17 mouse cellular contexts compared by ENCODE assay signal in genomic region chr7:128245547-128245946, GRCm38 (mm10). TPM values are rescaled to one million over a fixed set of nuclear protein-coding genes. Genes with fewer than 3 reads are reported as not detected.
DNase-seq lines count a peak whose midpoint lies in the region; ATAC-seq and TF ChIP-seq lines count a peak whose summit lies in the region.
"Had no signal": no experiment of that assay in that cellular context is flagged by ENCODE, and none has a peak within 500 bp of the region (broad histone marks: within the 10 kb centered on the region; RNA-seq: fewer than 3 reads in every experiment).

No protein-coding gene starts in this region.

- WGBS in kidney, embryonic 15.5 days, result 92% methylated on average over 4 of the region's 4 CpGs
- WGBS in kidney, embryonic 14.5 days, result 95% methylated on average over 4 of the region's 4 CpGs
- WGBS in neural tube, embryonic 13.5 days, result 91% methylated on average over 4 of the region's 4 CpGs
- 82% methylated on average over 4 of the region's 4 CpGs for WGBS in forebrain, embryonic 16.5 days

- H3K4me3 ChIP-seq in gastrocnemius, adult 2 months, result no peak overlapping the region
- no peak overlapping the region for H3K4me3 ChIP-seq in kidney, embryonic 15.5 days (replicated peaks)
- H3K4me3 ChIP-seq in kidney, embryonic 14.5 days (ENCODE audit: low read length), result no peak overlapping the region
- H3K4me3 ChIP-seq in neural tube, embryonic 13.5 days, result no peak overlapping the region
- H3K4me3 ChIP-seq in forebrain, embryonic 16.5 days (replicated peaks; ENCODE audit: low read length), result no peak overlapping the region

- peak overlapping the region; percentile 89 for H3K27ac ChIP-seq in gastrocnemius, adult 2 months
- 0 out of 2 replicates have a peak overlapping the region, but pooled peaks have one; percentile 92 for H3K27ac ChIP-seq in kidney, embryonic 15.5 days
- H3K27ac ChIP-seq in kidney, embryonic 14.5 days (ENCODE audit: low read depth, low read length), result no peak overlapping the region; the same call in 1 of the 2 replicates
- no peak overlapping the region for H3K27ac ChIP-seq in neural tube, embryonic 13.5 days (replicated peaks)
- no peak overlapping the region for H3K27ac ChIP-seq in forebrain, embryonic 16.5 days (ENCODE audit: low read length)
- H3K27ac ChIP-seq: macrophage had no signal

- H3K4me2 ChIP-seq in kidney, embryonic 15.5 days, result no peak overlapping the region
- no peak overlapping the region for H3K4me2 ChIP-seq in kidney, embryonic 14.5 days (replicated peaks; ENCODE audit: low read depth, low read length)
- no peak overlapping the region for H3K4me2 ChIP-seq in neural tube, embryonic 13.5 days
- H3K4me2 ChIP-seq in forebrain, embryonic 16.5 days (ENCODE audit: low read length), result no peak overlapping the region

- peaks cover 19% of the 10 kb centered on the region for H3K4me1 ChIP-seq in kidney, embryonic 15.5 days
- peaks cover 10% of the 10 kb centered on the region; the same call in 1 of the 2 replicates for H3K4me1 ChIP-seq in kidney, embryonic 14.5 days (ENCODE audit: control insufficient read depth, insufficient read depth, low read length)
- H3K4me1 ChIP-seq in neural tube, embryonic 13.5 days (replicated peaks), result peaks cover 26% of the 10 kb centered on the region
- peaks cover 14% of the 10 kb centered on the region for H3K4me1 ChIP-seq in forebrain, embryonic 16.5 days (replicated peaks; ENCODE audit: control insufficient read depth, insufficient read depth, low read length)

- H3K9me3 ChIP-seq in kidney, embryonic 15.5 days (replicated peaks), result no peaks in the 10 kb centered on the region
- no peaks in the 10 kb centered on the region for H3K9me3 ChIP-seq in kidney, embryonic 14.5 days (ENCODE audit: control insufficient read depth, low read length)
- H3K9me3 ChIP-seq in neural tube, embryonic 13.5 days, result no peaks in the 10 kb centered on the region
- H3K9me3 ChIP-seq in forebrain, embryonic 16.5 days (ENCODE audit: control insufficient read depth, low read length), result no peaks in the 10 kb centered on the region

- no peak for TF ChIP-seq CTCF in gastrocnemius, adult 2 months (IDR thresholded peaks at IDR 0.05)

- 0 out of 2 replicates have a peak overlapping the region, but pooled peaks have one; percentile 69 for H3K9ac ChIP-seq in kidney, embryonic 15.5 days
- no peak overlapping the region for H3K9ac ChIP-seq in kidney, embryonic 14.5 days (ENCODE audit: low read depth, low read length)
- peak overlapping the region; percentile 41; the same call in 1 of the 2 replicates for H3K9ac ChIP-seq in neural tube, embryonic 13.5 days
- H3K9ac ChIP-seq in forebrain, embryonic 16.5 days (replicated peaks; ENCODE audit: low read depth, low read length), result no peak overlapping the region

- no peaks in the 10 kb centered on the region for H3K27me3 ChIP-seq in kidney, embryonic 15.5 days
- no peaks in the 10 kb centered on the region for H3K27me3 ChIP-seq in kidney, embryonic 14.5 days (ENCODE audit: control insufficient read depth, insufficient read depth, low read length)
- H3K27me3 ChIP-seq in neural tube, embryonic 13.5 days, result no peaks in the 10 kb centered on the region
- H3K27me3 ChIP-seq in forebrain, embryonic 16.5 days (replicated peaks; ENCODE audit: control insufficient read depth, insufficient read depth, low read length), result no peaks in the 10 kb centered on the region

- no peak for DNase-seq in gastrocnemius, adult 2 months
- no peak for DNase-seq in gastrocnemius, postnatal 25 days
- no peak for DNase-seq in neural tube, embryonic 10.5 days (ENCODE audit: extremely low spot score, low spot score)
- DNase-seq in adrenal gland, postnatal 25 days, result no peak
- DNase-seq: adrenal gland, adult 8-10 months; kidney, adult 18-20 months; layer of hippocampus, postnatal 36 days had no signal

- intact Hi-C loops in gastrocnemius, adult 2 months (cut with DNase I), result loop anchor here (5.0 to 10.0 kb wide), 3 partner anchors 52 to 462 kb away; partner anchors contain the start of gene BC017158

- peaks cover 54% of the 10 kb centered on the region for H3K36me3 ChIP-seq in kidney, embryonic 15.5 days
- peaks cover 46% of the 10 kb centered on the region for H3K36me3 ChIP-seq in kidney, embryonic 14.5 days (ENCODE audit: control insufficient read depth, insufficient read depth, low read length)
- H3K36me3 ChIP-seq in neural tube, embryonic 13.5 days, result peaks cover 41% of the 10 kb centered on the region
- H3K36me3 ChIP-seq in forebrain, embryonic 16.5 days (ENCODE audit: control insufficient read depth, insufficient read depth), result no peaks in the 10 kb centered on the region

- no peak for ATAC-seq in kidney, embryonic 15.5 days (replicated peaks; ENCODE audit: low FRiP score)
- ATAC-seq in kidney, embryonic 14.5 days (ENCODE audit: low FRiP score, low TSS enrichment), result no peak
- ATAC-seq in neural tube, embryonic 13.5 days (ENCODE audit: low read depth), result no peak
- no peak for ATAC-seq in forebrain, embryonic 16.5 days
- ATAC-seq: midbrain, embryonic 16.5 days had no signal

RNA-seq across cellular contexts. Expression of gene Tgfb1i1, which starts 1.1 kb away (rescaled TPM):
- 1 to 10 TPM; 5.2 to 7.6 TPM for total RNA-seq in gastrocnemius, adult 2 months (2021)
- total RNA-seq in gastrocnemius, postnatal 25 days (2021), result 10 to 100 TPM in 1 of 2 experiments, 1 to 10 TPM in 1; 9.0 to 10.2 TPM
- polyA plus RNA-seq in kidney, embryonic 15.5 days (2015; fragmentation: Nextera tagmentation; extraction: Ambion mirVana), result 77.2 and 107 TPM in 2 replicates
- polyA plus RNA-seq in kidney, embryonic 14.5 days (2014; fragmentation: Nextera tagmentation; extraction: Ambion mirVana), result 44.3 and 61.7 TPM in 2 replicates
- 33.4 and 37.0 TPM in 2 replicates for polyA plus RNA-seq in neural tube, embryonic 13.5 days (2015; fragmentation: Nextera tagmentation; extraction: Ambion mirVana)
- polyA plus RNA-seq in forebrain, embryonic 16.5 days (2015; fragmentation: Nextera tagmentation; extraction: Ambion mirVana), result 15.0 and 16.8 TPM in 2 replicates
- total RNA-seq in adrenal gland, postnatal 25 days (2021), result 20.2 and 23.0 TPM in 2 replicates

RNA-seq across cellular contexts. Expression of gene 9130023H24Rik, which starts 7.7 kb away (rescaled TPM):
- 1 to 10 TPM; 1.9 to 2.1 TPM for total RNA-seq in gastrocnemius, adult 2 months (2021)
- total RNA-seq in gastrocnemius, postnatal 25 days (2021), result 1 to 10 TPM; 1.7 to 2.0 TPM
- 8.3 and 8.7 TPM in 2 replicates for polyA plus RNA-seq in kidney, embryonic 15.5 days (2015; fragmentation: Nextera tagmentation; extraction: Ambion mirVana)
- 7.5 and 9.5 TPM in 2 replicates for polyA plus RNA-seq in kidney, embryonic 14.5 days (2014; fragmentation: Nextera tagmentation; extraction: Ambion mirVana)
- 9.4 and 9.8 TPM in 2 replicates for polyA plus RNA-seq in neural tube, embryonic 13.5 days (2015; fragmentation: Nextera tagmentation; extraction: Ambion mirVana)
- 9.1 and 9.9 TPM in 2 replicates for polyA plus RNA-seq in forebrain, embryonic 16.5 days (2015; fragmentation: Nextera tagmentation; extraction: Ambion mirVana)
- total RNA-seq in adrenal gland, postnatal 25 days (2021), result 9.1 and 10.3 TPM in 2 replicates

RNA-seq across cellular contexts. Expression of gene Armc5, which starts 8.4 kb away (rescaled TPM):
- total RNA-seq in gastrocnemius, adult 2 months (2021), result 1 to 10 TPM; 7.2 to 8.0 TPM
- 1 to 10 TPM; 5.8 to 8.7 TPM for total RNA-seq in gastrocnemius, postnatal 25 days (2021)
- polyA plus RNA-seq in kidney, embryonic 15.5 days (2015; fragmentation: Nextera tagmentation; extraction: Ambion mirVana), result 19.1 and 21.1 TPM in 2 replicates
- polyA plus RNA-seq in kidney, embryonic 14.5 days (2014; fragmentation: Nextera tagmentation; extraction: Ambion mirVana), result 11.7 and 12.9 TPM in 2 replicates
- 12.7 and 14.6 TPM in 2 replicates for polyA plus RNA-seq in neural tube, embryonic 13.5 days (2015; fragmentation: Nextera tagmentation; extraction: Ambion mirVana)
- polyA plus RNA-seq in forebrain, embryonic 16.5 days (2015; fragmentation: Nextera tagmentation; extraction: Ambion mirVana), result 10.4 and 11.2 TPM in 2 replicates
- total RNA-seq in adrenal gland, postnatal 25 days (2021), result 19.3 and 20.5 TPM in 2 replicates

RNA-seq across cellular contexts. Expression of gene Slc5a2, which starts 19.9 kb away (rescaled TPM):
- not detected for total RNA-seq in gastrocnemius, adult 2 months (2021)
- total RNA-seq in gastrocnemius, postnatal 25 days (2021), result not detected
- polyA plus RNA-seq in kidney, embryonic 15.5 days (2015; fragmentation: Nextera tagmentation; extraction: Ambion mirVana), result 5.6 and 8.4 TPM in 2 replicates
- polyA plus RNA-seq in kidney, embryonic 14.5 days (2014; fragmentation: Nextera tagmentation; extraction: Ambion mirVana), result 1.1 and 2.2 TPM in 2 replicates
- polyA plus RNA-seq in neural tube, embryonic 13.5 days (2015; fragmentation: Nextera tagmentation; extraction: Ambion mirVana), result not detected in 2 replicates
- not detected in 2 replicates for polyA plus RNA-seq in forebrain, embryonic 16.5 days (2015; fragmentation: Nextera tagmentation; extraction: Ambion mirVana)
- not detected in 2 replicates for total RNA-seq in adrenal gland, postnatal 25 days (2021)
- total RNA-seq: adrenal gland, adult 8-10 months; hematopoietic stem cell, adult 5-6 weeks; layer of hippocampus, postnatal 36 days; liver, adult 2 months had no signal
- polyA plus RNA-seq: liver, adult 2 months; midbrain, embryonic 16.5 days; thymus, postnatal 0 days had no signal

RNA-seq across cellular contexts. Expression of gene Cox6a2, which starts 39.4 kb away (rescaled TPM):
- 1,000 to 10,000 TPM; 1,384 to 2,252 TPM for total RNA-seq in gastrocnemius, adult 2 months (2021)
- total RNA-seq in gastrocnemius, postnatal 25 days (2021), result 1,000 to 10,000 TPM; 1,477 to 1,564 TPM
- 5.1 and 11.1 TPM in 2 replicates for polyA plus RNA-seq in kidney, embryonic 15.5 days (2015; fragmentation: Nextera tagmentation; extraction: Ambion mirVana)
- not detected in 2 replicates for polyA plus RNA-seq in kidney, embryonic 14.5 days (2014; fragmentation: Nextera tagmentation; extraction: Ambion mirVana)
- polyA plus RNA-seq in neural tube, embryonic 13.5 days (2015; fragmentation: Nextera tagmentation; extraction: Ambion mirVana), result 2.1 and 3.8 TPM in 2 replicates
- polyA plus RNA-seq in forebrain, embryonic 16.5 days (2015; fragmentation: Nextera tagmentation; extraction: Ambion mirVana), result 0.39 TPM in 1 of 2 replicates, not detected in the other
- total RNA-seq in adrenal gland, postnatal 25 days (2021), result 2.8 and 5.0 TPM in 2 replicates
- polyA plus RNA-seq: erythroblast, embryonic 14.5 days had no signal

Comparison
In these comparisons a context has a peak if more than half of its experiments do, and no peak if none do; other contexts are left out.
1. H3K27ac ChIP-seq: peak in gastrocnemius, adult 2 months (single experiment) and kidney, embryonic 15.5 days (single experiment); none in kidney, embryonic 14.5 days (single experiment), neural tube, embryonic 13.5 days (single experiment) and forebrain, embryonic 16.5 days (single experiment).
2. H3K9ac ChIP-seq: peak in kidney, embryonic 15.5 days (single experiment) and neural tube, embryonic 13.5 days (single experiment); none in kidney, embryonic 14.5 days (single experiment) and forebrain, embryonic 16.5 days (single experiment).